Mouse (Mus musculus) fat pad, adult 2 months (tissue): ENCODE data around the gene Ifna11.
"Not testable (repeated sequence)": the region's sequence is repeated elsewhere in the genome, so short reads cannot be mapped to it uniquely, and the experiment has no call there.

Source experiments
- DNase-seq: peaks from one replicate; pipeline ENCODE4 v3.0.0-alpha.2; 2011; ENCODE audit warnings: low read depth, low spot score; ENCODE audit errors: extremely low read depth

The Ifna11 gene

DNA sequence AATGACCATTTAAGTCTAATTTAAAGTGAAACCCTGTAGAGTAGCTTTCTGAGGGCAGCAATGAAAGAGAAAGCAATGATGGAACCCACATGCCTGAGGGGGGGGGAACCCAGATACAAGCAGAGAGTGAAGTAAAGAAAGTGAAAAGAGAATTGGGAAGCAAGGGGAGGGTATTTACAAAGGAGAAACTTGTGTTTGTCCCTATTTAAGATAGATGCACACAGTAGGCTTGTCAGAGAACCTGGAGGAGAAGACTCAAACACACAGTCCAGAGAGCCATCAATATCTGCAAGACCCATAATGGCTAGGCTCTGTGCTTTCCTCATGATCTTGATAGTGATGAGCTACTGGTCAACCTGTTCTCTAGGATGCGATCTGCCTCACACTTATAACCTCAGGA lies at the start of gene Ifna11:
TSS of gene Ifna11 (plus strand) at position 301 of the 400 bp plus-strand sequence.
- DNase-seq: no peak

DNA sequence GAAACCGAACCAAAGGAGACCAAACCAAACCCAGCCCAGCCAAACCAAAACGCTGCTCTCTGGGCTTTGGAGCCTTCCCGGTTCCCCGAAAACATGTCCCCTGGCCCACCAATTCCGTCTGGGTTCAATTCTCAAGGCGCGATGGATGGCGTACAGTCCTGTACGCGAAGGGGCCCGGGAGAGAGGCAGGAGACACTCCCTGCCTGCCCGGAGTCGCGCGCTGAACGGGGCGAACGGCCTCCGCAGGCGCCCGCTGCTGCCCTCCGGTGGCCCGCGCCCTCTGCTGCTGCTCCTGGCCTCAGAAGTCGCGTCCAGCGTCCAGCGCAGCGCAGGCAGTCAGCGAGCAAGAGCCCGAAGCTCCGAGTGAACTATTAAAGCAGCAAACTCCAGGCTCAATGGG lies 46.2 kb upstream of the Ifna11 start, which contains the start of gene Gm13290:
TSS of gene Gm13290 (plus strand) at position 301 of the 400 bp plus-strand sequence.
- DNase-seq: not testable (repeated sequence)

DNA sequence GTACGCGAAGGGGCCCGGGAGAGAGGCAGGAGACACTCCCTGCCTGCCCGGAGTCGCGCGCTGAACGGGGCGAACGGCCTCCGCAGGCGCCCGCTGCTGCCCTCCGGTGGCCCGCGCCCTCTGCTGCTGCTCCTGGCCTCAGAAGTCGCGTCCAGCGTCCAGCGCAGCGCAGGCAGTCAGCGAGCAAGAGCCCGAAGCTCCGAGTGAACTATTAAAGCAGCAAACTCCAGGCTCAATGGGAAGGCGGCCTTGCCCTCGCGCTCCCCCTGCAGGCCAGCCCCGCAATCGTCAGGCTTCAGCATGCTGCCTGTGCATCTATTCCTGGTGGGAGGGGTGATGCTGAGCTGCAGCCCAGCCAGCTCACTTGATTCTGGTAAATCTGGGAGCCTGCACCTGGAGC lies 43.1 kb upstream of the Ifna11 start, which contains the start of gene Gm13289:
TSS of gene Gm13289 (plus strand) at position 301 of the 400 bp plus-strand sequence.
- DNase-seq: not testable (repeated sequence)

DNA sequence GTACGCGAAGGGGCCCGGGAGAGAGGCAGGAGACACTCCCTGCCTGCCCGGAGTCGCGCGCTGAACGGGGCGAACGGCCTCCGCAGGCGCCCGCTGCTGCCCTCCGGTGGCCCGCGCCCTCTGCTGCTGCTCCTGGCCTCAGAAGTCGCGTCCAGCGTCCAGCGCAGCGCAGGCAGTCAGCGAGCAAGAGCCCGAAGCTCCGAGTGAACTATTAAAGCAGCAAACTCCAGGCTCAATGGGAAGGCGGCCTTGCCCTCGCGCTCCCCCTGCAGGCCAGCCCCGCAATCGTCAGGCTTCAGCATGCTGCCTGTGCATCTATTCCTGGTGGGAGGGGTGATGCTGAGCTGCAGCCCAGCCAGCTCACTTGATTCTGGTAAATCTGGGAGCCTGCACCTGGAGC lies 40.2 kb upstream of the Ifna11 start, which contains the start of gene Gm13272:
TSS of gene Gm13272 (plus strand) at position 301 of the 400 bp plus-strand sequence.
- DNase-seq: not testable (repeated sequence)

DNA sequence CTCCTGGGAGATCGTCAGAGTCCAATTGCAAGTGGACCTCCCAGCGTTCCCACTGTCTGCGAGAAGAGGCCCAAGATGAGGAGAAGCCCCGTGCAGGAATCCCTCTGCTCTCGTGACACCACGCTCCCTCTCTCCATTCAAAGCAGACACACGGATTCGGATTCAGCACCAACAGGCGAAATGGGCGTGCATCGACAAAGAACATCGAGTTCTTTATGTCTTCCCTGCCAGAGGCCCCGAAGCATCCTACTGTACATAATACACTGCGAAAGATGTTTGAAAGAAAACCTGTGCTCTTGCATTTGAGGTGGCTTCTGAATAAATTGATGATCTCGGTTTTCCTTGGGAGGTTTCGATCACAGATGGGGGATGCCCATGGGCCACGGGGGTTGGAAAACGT lies 39.4 kb upstream of the Ifna11 start:
- DNase-seq: not testable (repeated sequence)

DNA sequence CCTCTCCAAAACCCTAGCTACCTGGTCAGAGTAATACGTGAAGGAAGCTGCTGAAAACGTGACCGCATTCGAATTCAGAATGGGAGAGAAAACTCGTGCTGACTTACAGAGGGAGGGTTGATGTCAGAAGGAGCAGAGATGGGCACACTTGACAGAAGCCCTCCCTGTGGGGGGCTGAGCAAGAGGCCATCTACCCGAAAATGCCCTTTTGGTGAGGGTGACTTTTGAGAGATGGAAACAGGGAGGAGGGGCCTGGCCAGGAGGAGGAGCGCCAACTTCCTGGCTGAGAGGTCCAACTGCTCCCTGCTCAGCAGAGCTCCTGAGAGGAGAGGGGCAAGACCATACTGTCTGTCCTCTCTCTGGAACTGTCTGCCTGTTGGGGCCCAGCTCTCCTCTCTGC lies 37.9 kb upstream of the Ifna11 start, which contains the start of gene Ifnz:
TSS of gene Ifnz (plus strand) at position 301 of the 400 bp plus-strand sequence.
- not testable (repeated sequence) for DNase-seq

DNA sequence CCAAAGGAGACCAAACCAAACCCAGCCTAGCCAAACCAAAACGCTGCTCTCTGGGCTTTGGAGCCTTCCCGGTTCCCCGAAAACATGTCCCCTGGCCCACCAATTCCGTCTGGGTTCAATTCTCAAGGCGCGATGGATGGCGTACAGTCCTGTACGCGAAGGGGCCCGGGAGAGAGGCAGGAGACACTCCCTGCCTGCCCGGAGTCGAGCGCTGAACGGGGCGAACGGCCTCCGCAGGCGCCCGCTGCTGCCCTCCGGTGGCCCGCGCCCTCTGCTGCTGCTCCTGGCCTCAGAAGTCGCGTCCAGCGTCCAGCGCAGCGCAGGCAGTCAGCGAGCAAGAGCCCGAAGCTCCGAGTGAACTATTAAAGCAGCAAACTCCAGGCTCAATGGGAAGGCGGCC lies 37.4 kb upstream of the Ifna11 start:
- not testable (repeated sequence) for DNase-seq

DNA sequence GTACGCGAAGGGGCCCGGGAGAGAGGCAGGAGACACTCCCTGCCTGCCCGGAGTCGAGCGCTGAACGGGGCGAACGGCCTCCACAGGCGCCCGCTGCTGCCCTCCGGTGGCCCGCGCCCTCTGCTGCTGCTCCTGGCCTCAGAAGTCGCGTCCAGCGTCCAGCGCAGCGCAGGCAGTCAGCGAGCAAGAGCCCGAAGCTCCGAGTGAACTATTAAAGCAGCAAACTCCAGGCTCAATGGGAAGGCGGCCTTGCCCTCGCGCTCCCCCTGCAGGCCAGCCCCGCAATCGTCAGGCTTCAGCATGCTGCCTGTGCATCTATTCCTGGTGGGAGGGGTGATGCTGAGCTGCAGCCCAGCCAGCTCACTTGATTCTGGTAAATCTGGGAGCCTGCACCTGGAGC lies 34.4 kb upstream of the Ifna11 start, which contains the start of gene Gm13276:
TSS of gene Gm13276 (plus strand) at position 301 of the 400 bp plus-strand sequence.
- not testable (repeated sequence) for DNase-seq

DNA sequence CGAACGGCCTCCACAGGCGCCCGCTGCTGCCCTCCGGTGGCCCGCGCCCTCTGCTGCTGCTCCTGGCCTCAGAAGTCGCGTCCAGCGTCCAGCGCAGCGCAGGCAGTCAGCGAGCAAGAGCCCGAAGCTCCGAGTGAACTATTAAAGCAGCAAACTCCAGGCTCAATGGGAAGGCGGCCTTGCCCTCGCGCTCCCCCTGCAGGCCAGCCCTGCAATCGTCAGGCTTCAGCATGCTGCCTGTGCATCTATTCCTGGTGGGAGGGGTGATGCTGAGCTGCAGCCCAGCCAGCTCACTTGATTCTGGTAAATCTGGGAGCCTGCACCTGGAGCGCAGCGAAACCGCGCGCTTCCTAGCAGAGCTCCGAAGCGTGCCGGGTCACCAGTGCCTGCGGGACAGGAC lies 31.4 kb upstream of the Ifna11 start, which contains the start of gene Gm13277:
TSS of gene Gm13277 (plus strand) at position 231 of the 400 bp plus-strand sequence.
- DNase-seq: not testable (repeated sequence)

DNA sequence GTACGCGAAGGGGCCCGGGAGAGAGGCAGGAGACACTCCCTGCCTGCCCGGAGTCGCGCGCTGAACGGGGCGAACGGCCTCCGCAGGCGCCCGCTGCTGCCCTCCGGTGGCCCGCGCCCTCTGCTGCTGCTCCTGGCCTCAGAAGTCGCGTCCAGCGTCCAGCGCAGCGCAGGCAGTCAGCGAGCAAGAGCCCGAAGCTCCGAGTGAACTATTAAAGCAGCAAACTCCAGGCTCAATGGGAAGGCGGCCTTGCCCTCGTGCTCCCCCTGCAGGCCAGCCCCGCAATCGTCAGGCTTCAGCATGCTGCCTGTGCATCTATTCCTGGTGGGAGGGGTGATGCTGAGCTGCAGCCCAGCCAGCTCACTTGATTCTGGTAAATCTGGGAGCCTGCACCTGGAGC lies 28.5 kb upstream of the Ifna11 start, which contains the start of gene Gm13278:
TSS of gene Gm13278 (plus strand) at position 301 of the 400 bp plus-strand sequence.
- DNase-seq: not testable (repeated sequence)

DNA sequence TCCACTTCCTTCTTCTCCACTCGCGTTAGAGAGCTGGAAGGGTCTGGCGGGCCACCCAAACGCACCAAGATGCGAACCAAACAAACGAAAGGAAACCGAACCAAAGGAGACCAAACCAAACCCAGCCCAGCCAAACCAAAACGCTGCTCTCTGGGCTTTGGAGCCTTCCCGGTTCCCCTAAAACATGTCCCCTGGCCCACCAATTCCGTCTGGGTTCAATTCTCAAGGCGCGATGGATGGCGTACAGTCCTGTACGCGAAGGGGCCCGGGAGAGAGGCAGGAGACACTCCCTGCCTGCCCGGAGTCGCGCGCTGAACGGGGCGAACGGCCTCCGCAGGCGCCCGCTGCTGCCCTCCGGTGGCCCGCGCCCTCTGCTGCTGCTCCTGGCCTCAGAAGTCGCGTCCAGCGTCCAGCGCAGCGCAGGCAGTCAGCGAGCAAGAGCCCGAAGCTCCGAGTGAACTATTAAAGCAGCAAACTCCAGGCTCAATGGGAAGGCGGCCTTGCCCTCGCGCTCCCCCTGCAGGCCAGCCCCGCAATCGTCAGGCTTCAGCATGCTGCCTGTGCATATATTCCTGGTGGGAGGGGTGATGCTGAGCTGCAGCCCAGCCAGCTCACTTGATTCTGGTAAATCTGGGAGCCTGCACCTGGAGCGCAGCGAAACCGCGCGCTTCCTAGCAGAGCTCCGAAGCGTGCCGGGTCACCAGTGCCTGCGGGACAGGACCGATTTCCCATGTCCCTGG lies 25.7 kb upstream of the Ifna11 start, which contains the start of gene Gm13275:
TSS of gene Gm13275 (plus strand) at position 552 of the 740 bp plus-strand sequence.
- not testable (repeated sequence) for DNase-seq

DNA sequence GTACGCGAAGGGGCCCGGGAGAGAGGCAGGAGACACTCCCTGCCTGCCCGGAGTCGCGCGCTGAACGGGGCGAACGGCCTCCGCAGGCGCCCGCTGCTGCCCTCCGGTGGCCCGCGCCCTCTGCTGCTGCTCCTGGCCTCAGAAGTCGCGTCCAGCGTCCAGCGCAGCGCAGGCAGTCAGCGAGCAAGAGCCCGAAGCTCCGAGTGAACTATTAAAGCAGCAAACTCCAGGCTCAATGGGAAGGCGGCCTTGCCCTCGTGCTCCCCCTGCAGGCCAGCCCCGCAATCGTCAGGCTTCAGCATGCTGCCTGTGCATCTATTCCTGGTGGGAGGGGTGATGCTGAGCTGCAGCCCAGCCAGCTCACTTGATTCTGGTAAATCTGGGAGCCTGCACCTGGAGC lies 22.7 kb upstream of the Ifna11 start, which contains the start of gene Gm13279:
TSS of gene Gm13279 (plus strand) at position 301 of the 400 bp plus-strand sequence.
- DNase-seq: not testable (repeated sequence)

DNA sequence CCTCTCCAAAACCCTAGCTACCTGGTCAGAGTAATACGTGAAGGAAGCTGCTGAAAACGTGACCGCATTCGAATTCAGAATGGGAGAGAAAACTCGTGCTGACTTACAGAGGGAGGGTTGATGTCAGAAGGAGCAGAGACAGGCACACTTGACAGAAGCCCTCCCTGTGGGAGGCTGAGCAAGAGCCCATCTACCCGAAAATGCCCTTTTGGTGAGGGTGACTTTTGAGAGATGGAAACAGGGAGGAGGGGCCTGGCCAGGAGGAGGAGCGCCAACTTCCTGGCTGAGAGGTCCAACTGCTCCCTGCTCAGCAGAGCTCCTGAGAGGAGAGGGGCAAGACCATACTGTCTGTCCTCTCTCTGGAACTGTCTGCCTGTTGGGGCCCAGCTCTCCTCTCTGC lies 20.4 kb upstream of the Ifna11 start, which contains the start of gene Gm13285:
TSS of gene Gm13285 (plus strand) at position 301 of the 400 bp plus-strand sequence.
- DNase-seq: not testable (repeated sequence)

DNA sequence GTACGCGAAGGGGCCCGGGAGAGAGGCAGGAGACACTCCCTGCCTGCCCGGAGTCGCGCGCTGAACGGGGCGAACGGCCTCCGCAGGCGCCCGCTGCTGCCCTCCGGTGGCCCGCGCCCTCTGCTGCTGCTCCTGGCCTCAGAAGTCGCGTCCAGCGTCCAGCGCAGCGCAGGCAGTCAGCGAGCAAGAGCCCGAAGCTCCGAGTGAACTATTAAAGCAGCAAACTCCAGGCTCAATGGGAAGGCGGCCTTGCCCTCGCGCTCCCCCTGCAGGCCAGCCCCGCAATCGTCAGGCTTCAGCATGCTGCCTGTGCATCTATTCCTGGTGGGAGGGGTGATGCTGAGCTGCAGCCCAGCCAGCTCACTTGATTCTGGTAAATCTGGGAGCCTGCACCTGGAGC lies 16.8 kb upstream of the Ifna11 start, which contains the start of gene Gm13287:
TSS of gene Gm13287 (plus strand) at position 301 of the 400 bp plus-strand sequence.
- not testable (repeated sequence) for DNase-seq

DNA sequence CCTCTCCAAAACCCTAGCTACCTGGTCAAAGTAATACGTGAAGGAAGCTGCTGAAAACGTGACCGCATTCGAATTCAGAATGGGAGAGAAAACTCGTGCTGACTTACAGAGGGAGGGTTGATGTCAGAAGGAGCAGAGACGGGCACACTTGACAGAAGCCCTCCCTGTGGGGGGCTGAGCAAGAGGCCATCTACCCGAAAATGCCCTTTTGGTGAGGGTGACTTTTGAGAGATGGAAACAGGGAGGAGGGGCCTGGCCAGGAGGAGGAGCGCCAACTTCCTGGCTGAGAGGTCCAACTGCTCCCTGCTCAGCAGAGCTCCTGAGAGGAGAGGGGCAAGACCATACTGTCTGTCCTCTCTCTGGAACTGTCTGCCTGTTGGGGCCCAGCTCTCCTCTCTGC lies 14.5 kb upstream of the Ifna11 start, which contains the start of gene Gm13288:
TSS of gene Gm13288 (plus strand) at position 301 of the 400 bp plus-strand sequence.
- not testable (repeated sequence) for DNase-seq

DNA sequence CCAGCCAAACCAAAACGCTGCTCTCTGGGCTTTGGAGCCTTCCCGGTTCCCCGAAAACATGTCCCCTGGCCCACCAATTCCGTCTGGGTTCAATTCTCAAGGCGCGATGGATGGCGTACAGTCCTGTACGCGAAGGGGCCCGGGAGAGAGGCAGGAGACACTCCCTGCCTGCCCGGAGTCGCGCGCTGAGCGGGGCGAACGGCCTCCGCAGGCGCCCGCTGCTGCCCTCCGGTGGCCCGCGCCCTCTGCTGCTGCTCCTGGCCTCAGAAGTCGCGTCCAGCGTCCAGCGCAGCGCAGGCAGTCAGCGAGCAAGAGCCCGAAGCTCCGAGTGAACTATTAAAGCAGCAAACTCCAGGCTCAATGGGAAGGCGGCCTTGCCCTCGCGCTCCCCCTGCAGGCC lies 14.0 kb upstream of the Ifna11 start:
- DNase-seq: not testable (repeated sequence)

DNA sequence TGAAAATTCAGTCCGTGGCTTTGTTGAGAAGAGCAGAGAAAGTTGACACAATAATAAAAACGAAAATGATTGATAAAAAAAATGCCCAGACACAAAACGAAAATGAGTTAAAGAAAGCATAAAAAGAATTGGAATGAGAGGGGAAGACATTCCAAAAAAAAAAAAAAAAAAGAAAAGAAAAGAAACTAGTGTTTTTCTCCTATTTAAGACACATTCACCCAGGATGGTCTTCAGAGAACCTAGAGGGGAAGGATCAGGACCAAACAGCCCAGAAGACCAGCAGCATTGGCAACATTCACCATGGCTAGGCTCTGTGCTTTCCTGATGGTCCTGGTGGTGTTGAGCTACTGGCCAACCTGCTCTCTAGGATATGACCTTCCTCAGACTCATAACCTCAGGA lies 3.8 kb upstream of the Ifna11 start, which contains the start of gene Ifna7:
TSS of gene Ifna7 (plus strand) at position 301 of the 400 bp plus-strand sequence.
- no peak for DNase-seq

DNA sequence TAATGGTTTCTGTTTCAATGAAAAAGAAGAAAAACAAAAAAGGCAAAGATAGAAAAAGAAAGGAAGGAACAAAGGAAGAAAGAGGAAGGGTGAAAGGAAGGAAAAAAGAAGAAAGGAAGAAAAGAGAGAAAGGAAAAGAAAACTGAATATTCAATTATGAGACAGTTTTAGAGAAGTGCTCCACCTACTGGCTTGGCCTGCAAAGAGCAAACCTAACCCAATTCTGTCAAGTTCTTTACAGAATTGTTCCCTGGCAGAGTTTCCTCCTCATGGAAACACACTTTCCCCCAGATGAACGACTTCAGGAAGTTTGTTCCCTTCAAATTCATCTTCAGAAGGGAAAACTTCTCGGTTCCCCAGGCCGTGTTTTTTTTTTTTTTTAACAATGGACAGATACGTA lies 3.2 kb downstream of the Ifna11 start:
- DNase-seq: no peak

DNA sequence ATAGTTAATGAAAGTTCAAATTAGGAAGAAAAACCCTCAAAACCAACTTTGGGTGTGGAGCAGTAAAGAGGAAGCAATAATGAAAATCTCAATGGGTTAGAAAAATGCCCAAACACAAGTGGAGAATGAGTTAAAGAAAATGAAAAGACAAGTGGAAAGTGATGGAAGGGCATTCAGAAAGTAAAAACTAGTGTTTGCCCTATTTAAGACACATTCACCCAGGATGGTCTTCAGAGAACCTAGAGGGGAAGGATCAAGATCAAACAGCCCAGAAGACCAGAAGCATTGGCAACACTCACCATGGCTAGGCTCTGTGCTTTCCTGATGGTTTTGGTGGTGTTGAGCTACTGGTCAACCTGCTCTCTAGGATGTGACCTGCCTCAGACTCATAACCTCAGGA lies 7.4 kb downstream of the Ifna11 start, which contains the start of gene Ifna6:
TSS of gene Ifna6 (plus strand) at position 301 of the 400 bp plus-strand sequence.
- not testable (repeated sequence) for DNase-seq

DNA sequence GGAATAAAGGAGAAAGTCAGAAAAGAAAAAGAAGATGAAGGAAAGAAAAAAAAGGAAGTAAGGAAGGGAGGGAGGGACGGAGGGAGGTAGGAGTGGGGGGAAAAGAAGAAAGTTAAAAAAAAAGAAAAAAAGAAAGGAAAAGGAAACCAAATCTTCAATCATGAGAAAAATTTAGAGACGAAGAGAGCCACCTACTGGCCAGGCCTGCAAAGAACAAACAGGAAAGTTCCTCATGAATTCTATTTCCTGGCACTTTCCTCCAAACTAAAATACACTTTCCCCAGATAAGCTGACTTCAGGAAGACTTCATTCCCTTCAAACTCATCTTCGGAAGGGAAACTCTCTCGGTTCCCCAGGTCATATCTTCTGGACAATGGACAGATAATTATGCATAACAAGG lies 10.8 kb downstream of the Ifna11 start:
- DNase-seq: no peak

DNA sequence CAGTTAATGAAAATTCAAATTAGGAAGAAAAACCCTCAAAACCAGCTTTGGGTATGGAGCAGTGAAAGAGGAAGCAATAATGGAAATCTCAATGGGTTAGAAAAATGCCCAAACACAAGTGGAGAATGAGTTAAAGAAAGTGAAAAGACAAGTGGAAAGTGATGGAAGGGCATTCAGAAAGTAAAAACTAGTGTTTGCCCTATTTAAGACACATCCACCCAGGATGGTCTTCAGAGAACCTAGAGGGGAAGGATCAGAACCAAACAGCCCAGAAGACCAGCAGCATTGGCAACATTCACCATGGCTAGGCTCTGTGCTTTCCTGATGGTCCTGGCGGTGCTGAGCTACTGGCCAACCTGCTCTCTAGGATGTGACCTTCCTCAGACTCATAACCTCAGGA lies 15.5 kb downstream of the Ifna11 start, which contains the start of gene Ifna5:
TSS of gene Ifna5 (plus strand) at position 301 of the 400 bp plus-strand sequence.
- not testable (repeated sequence) for DNase-seq
